Mouse (Mus musculus): Measurements from ENCODE around the gene Slc7a4.
"Not testable (repeated sequence)": the region's sequence is repeated elsewhere in the genome, so short reads cannot be mapped to it uniquely, and the experiment has no call there.

Gene Slc7a4

GRCm38 (mm10) chr16:17583064-17583463 lies at the start of gene Slc7a4:
TSS of gene Slc7a4 (minus strand) at chr16:17583214.
- DNase-seq (ENCODE audit: low spot score in 2 of 2) = no peak

GRCm38 (mm10) chr16:17632580-17632979 lies 49.6 kb upstream of the Slc7a4 start:
- no peak for DNase-seq (ENCODE audit: low spot score in 2 of 2)

- no peak for DNase-seq (ENCODE audit: low spot score in 2 of 2)
These were observed 43.2 kb upstream of the Slc7a4 start for GRCm38 (mm10) chr16:17626269-17626555.

GRCm38 (mm10) chr16:17625488-17626268 lies 42.7 kb upstream of the Slc7a4 start:
- no peak for DNase-seq (ENCODE audit: low spot score in 2 of 2)

GRCm38 (mm10) chr16:17621936-17622335 lies 38.9 kb upstream of the Slc7a4 start:
- no peak for DNase-seq (ENCODE audit: low spot score in 2 of 2)

GRCm38 (mm10) chr16:17619198-17620105 lies 36.4 kb upstream of the Slc7a4 start, which contains the start of gene Smpd4:
TSS of gene Smpd4 (plus strand) at chr16:17619354.
- peak in 1 of 2 experiments; percentile 91 for DNase-seq (ENCODE audit: low spot score in 2 of 2)

GRCm38 (mm10) chr16:17617922-17618565 lies 35.0 kb upstream of the Slc7a4 start:
- DNase-seq (ENCODE audit: low spot score in 2 of 2) = peak in 1 of 2 experiments; percentile 43

GRCm38 (mm10) chr16:17616212-17616611 lies 33.2 kb upstream of the Slc7a4 start:
- DNase-seq (ENCODE audit: low spot score in 2 of 2) = no peak

- not testable (repeated sequence) for DNase-seq (ENCODE audit: low spot score in 2 of 2)
These were observed 31.7 kb upstream of the Slc7a4 start for GRCm38 (mm10) chr16:17614740-17615139.

GRCm38 (mm10) chr16:17611383-17611782 lies 28.4 kb upstream of the Slc7a4 start:
- peak in 1 of 2 experiments; percentile 50 for DNase-seq (ENCODE audit: low spot score in 2 of 2)

- DNase-seq (ENCODE audit: low spot score in 2 of 2) = peak in 1 of 2 experiments; percentile 37
These were observed 22.7 kb upstream of the Slc7a4 start for GRCm38 (mm10) chr16:17605684-17606083.

- DNase-seq (ENCODE audit: low spot score in 2 of 2) = no peak
These were observed 21.9 kb upstream of the Slc7a4 start for GRCm38 (mm10) chr16:17604941-17605340.

GRCm38 (mm10) chr16:17600944-17601562 lies 18.0 kb upstream of the Slc7a4 start:
- no peak for DNase-seq (ENCODE audit: low spot score in 2 of 2)

- DNase-seq (ENCODE audit: low spot score in 2 of 2) = no peak
These were observed 7.7 kb upstream of the Slc7a4 start for GRCm38 (mm10) chr16:17590731-17591130.

- no peak for DNase-seq (ENCODE audit: low spot score in 2 of 2)
These were observed 1.5 kb upstream of the Slc7a4 start for GRCm38 (mm10) chr16:17584555-17584954.

- DNase-seq (ENCODE audit: low spot score in 2 of 2) = no peak
These were observed 6.2 kb downstream of the Slc7a4 start for GRCm38 (mm10) chr16:17576825-17577215.

- DNase-seq (ENCODE audit: low spot score in 2 of 2) = peak; percentile 48 to 79
These were observed 6.9 kb downstream of the Slc7a4 start for GRCm38 (mm10) chr16:17575870-17576824.

GRCm38 (mm10) chr16:17566186-17566585 lies 16.8 kb downstream of the Slc7a4 start:
- DNase-seq (ENCODE audit: low spot score in 2 of 2) = no peak

- no peak for DNase-seq (ENCODE audit: low spot score in 2 of 2)
These were observed 18.2 kb downstream of the Slc7a4 start for GRCm38 (mm10) chr16:17564771-17565170.

GRCm38 (mm10) chr16:17564221-17564620 lies 18.8 kb downstream of the Slc7a4 start:
- peak in 1 of 2 experiments; percentile 51 for DNase-seq (ENCODE audit: low spot score in 2 of 2)

GRCm38 (mm10) chr16:17563580-17563979 lies 19.4 kb downstream of the Slc7a4 start:
- DNase-seq (ENCODE audit: low spot score in 2 of 2) = no peak
